ENCODE assay signal across 8 mouse cellular contexts in the genomic region with DNA sequence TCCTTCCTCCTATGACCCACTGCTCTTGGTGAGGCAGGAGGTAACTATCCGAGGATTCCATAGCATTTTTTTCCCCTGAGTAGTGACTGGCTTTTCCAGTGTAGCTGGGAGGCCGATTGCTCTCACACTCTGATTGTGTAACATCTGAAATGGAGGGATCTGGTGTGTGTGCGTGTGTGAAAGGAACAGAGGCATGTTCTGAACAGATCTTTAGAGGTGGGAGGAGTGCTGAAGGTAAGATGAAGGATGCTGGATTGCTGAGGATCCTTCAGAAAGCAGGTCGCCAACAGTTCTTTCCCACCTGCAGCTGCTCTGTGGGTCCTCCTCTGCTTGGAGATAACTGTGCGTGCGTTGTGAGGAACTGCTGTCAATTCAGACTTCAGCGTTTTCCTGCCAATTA. TPM values are rescaled to one million over a fixed set of nuclear protein-coding genes. Genes with fewer than 3 reads are reported as not detected.
DNase-seq lines count a peak whose midpoint lies in the region; ATAC-seq lines count a peak whose summit lies in the region.

No protein-coding gene starts in this region.

- intact Hi-C loops in left cerebral cortex, postnatal 10 days (cut with DNase I): no loop called here

- DNase-seq in left cerebral cortex, adult 9 months (ENCODE audit: low spot score in 2 of 2): peak; percentile 44 to 58
- no peak for DNase-seq in left cerebral cortex, postnatal 10 days (ENCODE audit: extremely low spot score in 1 of 2, low spot score in 2 of 2)
- DNase-seq in embryo, embryonic 11 days: no peak
- DNase-seq in layer of hippocampus, postnatal 14 days (ENCODE audit: low spot score in 2 of 2): no peak
- DNase-seq in thymus, postnatal 0 days (ENCODE audit: low spot score): no peak

- H3K4me1 ChIP-seq in embryonic facial prominence, embryonic 12.5 days: peaks cover 20% of the 10 kb centered on the region
- peaks cover 28% of the 10 kb centered on the region for H3K4me1 ChIP-seq in hindbrain, embryonic 16.5 days (ENCODE audit: control insufficient read depth, insufficient read depth, low read depth, low read length)

- no peaks in the 10 kb centered on the region for H3K36me3 ChIP-seq in embryonic facial prominence, embryonic 12.5 days
- H3K36me3 ChIP-seq in hindbrain, embryonic 16.5 days (ENCODE audit: control insufficient read depth, insufficient read depth, low read length): no peaks in the 10 kb centered on the region
- no peaks in the 10 kb centered on the region for H3K36me3 ChIP-seq in macrophage (ENCODE audit: inconsistent target)

- no peaks in the 10 kb centered on the region for H3K27me3 ChIP-seq in embryonic facial prominence, embryonic 12.5 days
- no peaks in the 10 kb centered on the region for H3K27me3 ChIP-seq in hindbrain, embryonic 16.5 days (replicated peaks; ENCODE audit: control insufficient read depth, insufficient read depth, low read length)

- peak; percentile 4; the same call in 1 of the 2 replicates for ATAC-seq in embryonic facial prominence, embryonic 12.5 days (ENCODE audit: insufficient number of reproducible peaks, insufficient read depth, low FRiP score, low TSS enrichment)
- ATAC-seq in hindbrain, embryonic 16.5 days: no peak

- no peaks in the 10 kb centered on the region for H3K79me2 ChIP-seq in macrophage (ENCODE audit: inconsistent target)

- peak overlapping the region; percentile 89 for H3K4me3 ChIP-seq in embryonic facial prominence, embryonic 12.5 days
- H3K4me3 ChIP-seq in hindbrain, embryonic 16.5 days (ENCODE audit: low read length): peak overlapping the region; percentile 94
- peak overlapping the region; percentile 32 for H3K4me3 ChIP-seq in macrophage (ENCODE audit: inconsistent target)

- H3K9ac ChIP-seq in embryonic facial prominence, embryonic 12.5 days: peak overlapping the region; percentile 34
- peak overlapping the region; percentile 99 for H3K9ac ChIP-seq in hindbrain, embryonic 16.5 days (ENCODE audit: low read depth, low read length)

- WGBS in embryonic facial prominence, embryonic 12.5 days: 3% methylated on average over 7 of the region's 7 CpGs
- WGBS in hindbrain, embryonic 16.5 days: 2% methylated on average over 7 of the region's 7 CpGs
- 0% methylated on average over 7 of the region's 7 CpGs for WGBS in macrophage (ENCODE audit: missing documents)

- H3K4me2 ChIP-seq in embryonic facial prominence, embryonic 12.5 days (replicated peaks): peak overlapping the region; percentile 85
- peak overlapping the region; percentile 93 for H3K4me2 ChIP-seq in hindbrain, embryonic 16.5 days (ENCODE audit: low read length)

- H3K27ac ChIP-seq in embryonic facial prominence, embryonic 12.5 days: peak overlapping the region; percentile 99; the same call in 1 of the 2 replicates
- H3K27ac ChIP-seq in hindbrain, embryonic 16.5 days (ENCODE audit: low read depth, low read length): peak overlapping the region; percentile 98; the same call in 1 of the 2 replicates
- no peak overlapping the region for H3K27ac ChIP-seq in macrophage

- H3K9me3 ChIP-seq in embryonic facial prominence, embryonic 12.5 days: no peaks in the 10 kb centered on the region
- H3K9me3 ChIP-seq in hindbrain, embryonic 16.5 days (ENCODE audit: control insufficient read depth, low read length): no peaks in the 10 kb centered on the region

RNA-seq across cellular contexts. Expression of gene Acvr2b, which starts 0.6 kb away (rescaled TPM):
- 10 to 100 TPM; 11.9 to 12.2 TPM for total RNA-seq in left cerebral cortex, postnatal 10 days (2021)
- 44.5 and 52.2 TPM in 2 replicates for polyA plus RNA-seq in embryonic facial prominence, embryonic 12.5 days (2016; fragmentation: Nextera tagmentation; extraction: Ambion mirVana)
- 17.3 and 28.2 TPM in 2 replicates for polyA plus RNA-seq in hindbrain, embryonic 16.5 days (2015; fragmentation: Nextera tagmentation; extraction: Ambion mirVana)
- total RNA-seq in macrophage (2018; cell fraction: chromatin; rRNA removed): 10 to 100 TPM in 5 of 26 experiments, 1 to 10 TPM in 20, under 1 TPM in 1; 0.95 to 23.0 (median 5.4) TPM
- total RNA-seq in macrophage (2018; cell fraction: cytosol; rRNA removed): 1 to 10 TPM in 12 of 26 experiments, under 1 TPM in 14; 0.19 to 3.9 (median 0.81) TPM
- total RNA-seq in macrophage (2018; cell fraction: nucleus; rRNA removed): 10 to 100 TPM in 3 of 26 experiments, 1 to 10 TPM in 21, under 1 TPM in 2; 0.43 to 12.3 (median 2.4) TPM
- 0.65 to 1.7 TPM (median 0.74 TPM) in 3 replicates for polyA plus RNA-seq in macrophage (2018)
- 10 to 100 TPM in 1 of 2 experiments, 1 to 10 TPM in 1; 9.4 to 14.4 TPM for total RNA-seq in layer of hippocampus, postnatal 14 days (2021)
- 3.5 and 5.6 TPM in 2 replicates for polyA plus RNA-seq in thymus, postnatal 0 days (2015; fragmentation: Nextera tagmentation; extraction: Ambion mirVana)

RNA-seq across cellular contexts. Expression of gene Slc22a14, which starts 36.0 kb away (rescaled TPM):
- total RNA-seq in left cerebral cortex, postnatal 10 days (2021): not detected
- polyA plus RNA-seq in embryonic facial prominence, embryonic 12.5 days (2016; fragmentation: Nextera tagmentation; extraction: Ambion mirVana): not detected in 2 replicates
- polyA plus RNA-seq in hindbrain, embryonic 16.5 days (2015; fragmentation: Nextera tagmentation; extraction: Ambion mirVana): 0.08 TPM in 1 of 2 replicates, not detected in the other
- not detected for total RNA-seq in macrophage (2018; cell fraction: chromatin; rRNA removed)
- not detected for total RNA-seq in macrophage (2018; cell fraction: cytosol; rRNA removed)
- total RNA-seq in macrophage (2018; cell fraction: nucleus; rRNA removed): not detected
- not detected in 3 replicates for polyA plus RNA-seq in macrophage (2018)
- not detected for total RNA-seq in layer of hippocampus, postnatal 14 days (2021)
- 0.09 TPM in 1 of 2 replicates, not detected in the other for polyA plus RNA-seq in thymus, postnatal 0 days (2015; fragmentation: Nextera tagmentation; extraction: Ambion mirVana)

RNA-seq across cellular contexts. Expression of gene Exog, which starts 43.4 kb away (rescaled TPM):
- 10 to 100 TPM; 26.5 to 26.7 TPM for total RNA-seq in left cerebral cortex, postnatal 10 days (2021)
- 45.6 and 48.3 TPM in 2 replicates for polyA plus RNA-seq in embryonic facial prominence, embryonic 12.5 days (2016; fragmentation: Nextera tagmentation; extraction: Ambion mirVana)
- polyA plus RNA-seq in hindbrain, embryonic 16.5 days (2015; fragmentation: Nextera tagmentation; extraction: Ambion mirVana): 48.7 and 49.4 TPM in 2 replicates
- 10 to 100 TPM in 6 of 26 experiments, 1 to 10 TPM in 15, under 1 TPM in 5; 0.37 to 14.1 (median 4.4) TPM for total RNA-seq in macrophage (2018; cell fraction: chromatin; rRNA removed)
- 1 to 10 TPM in 24 of 26 experiments, under 1 TPM in 2; 0.76 to 8.5 (median 4.1) TPM for total RNA-seq in macrophage (2018; cell fraction: cytosol; rRNA removed)
- 10 to 100 TPM in 1 of 26 experiments, 1 to 10 TPM in 23, under 1 TPM in 2; 0.92 to 13.5 (median 3.9) TPM for total RNA-seq in macrophage (2018; cell fraction: nucleus; rRNA removed)
- 2.6 to 6.0 TPM (median 4.0 TPM) in 3 replicates for polyA plus RNA-seq in macrophage (2018)
- total RNA-seq in layer of hippocampus, postnatal 14 days (2021): 10 to 100 TPM; 22.2 to 23.1 TPM
- 20.9 and 21.4 TPM in 2 replicates for polyA plus RNA-seq in thymus, postnatal 0 days (2015; fragmentation: Nextera tagmentation; extraction: Ambion mirVana)

RNA-seq across cellular contexts. Expression of gene Xylb, which starts 44.2 kb away (rescaled TPM):
- 1 to 10 TPM; 4.0 to 4.4 TPM for total RNA-seq in left cerebral cortex, postnatal 10 days (2021)
- 6.6 and 6.7 TPM in 2 replicates for polyA plus RNA-seq in embryonic facial prominence, embryonic 12.5 days (2016; fragmentation: Nextera tagmentation; extraction: Ambion mirVana)
- polyA plus RNA-seq in hindbrain, embryonic 16.5 days (2015; fragmentation: Nextera tagmentation; extraction: Ambion mirVana): 3.0 and 3.5 TPM in 2 replicates
- total RNA-seq in macrophage (2018; cell fraction: chromatin; rRNA removed): 10 to 100 TPM in 6 of 26 experiments, 1 to 10 TPM in 20; 1.8 to 18.2 (median 7.4) TPM
- 1 to 10 TPM; 1.3 to 4.4 (median 2.4) TPM for total RNA-seq in macrophage (2018; cell fraction: cytosol; rRNA removed)
- total RNA-seq in macrophage (2018; cell fraction: nucleus; rRNA removed): 10 to 100 TPM in 1 of 26 experiments, 1 to 10 TPM in 25; 1.1 to 14.8 (median 4.4) TPM
- 3.0 to 5.5 TPM (median 3.1 TPM) in 3 replicates for polyA plus RNA-seq in macrophage (2018)
- total RNA-seq in layer of hippocampus, postnatal 14 days (2021): 1 to 10 TPM; 4.2 to 5.6 TPM
- 0.99 and 1.5 TPM in 2 replicates for polyA plus RNA-seq in thymus, postnatal 0 days (2015; fragmentation: Nextera tagmentation; extraction: Ambion mirVana)

Comparison
In these comparisons a context has a peak if more than half of its experiments do, and no peak if none do; other contexts are left out.
1. DNase-seq: peak in left cerebral cortex, adult 9 months (2 of 2); none in left cerebral cortex, postnatal 10 days (0 of 2), embryo, embryonic 11 days (single experiment), layer of hippocampus, postnatal 14 days (0 of 2) and thymus, postnatal 0 days (single experiment).
2. H3K4me3 ChIP-seq: peak in every context shown above with its lines; median percentile 94 in hindbrain, embryonic 16.5 days; 89 in embryonic facial prominence, embryonic 12.5 days; 32 in macrophage.